Mouse (Mus musculus) megakaryocyte, embryonic 14.5 days (primary cell): ENCODE data around the gene Hip1r.

ENCODE experiments used
- FLI1 ChIP-seq: IDR thresholded peaks from 2 replicates; pipeline ENCODE4 v1.6.1; 2012; ENCODE audit warnings: low read length, inconsistent platforms, mixed read lengths
- GATA1 ChIP-seq: IDR thresholded peaks from 3 replicates; pipeline ENCODE4 v1.6.1; 2012; ENCODE audit warnings: mixed read lengths, low read length, inconsistent platforms, borderline replicate concordance

GRCm38 (mm10) chr5:123989941-123990885 is 16.8 kb downstream of the Hip1r start:
- TF ChIP-seq GATA1 (no peak), FLI1 (no peak)
